In the genomic region with DNA sequence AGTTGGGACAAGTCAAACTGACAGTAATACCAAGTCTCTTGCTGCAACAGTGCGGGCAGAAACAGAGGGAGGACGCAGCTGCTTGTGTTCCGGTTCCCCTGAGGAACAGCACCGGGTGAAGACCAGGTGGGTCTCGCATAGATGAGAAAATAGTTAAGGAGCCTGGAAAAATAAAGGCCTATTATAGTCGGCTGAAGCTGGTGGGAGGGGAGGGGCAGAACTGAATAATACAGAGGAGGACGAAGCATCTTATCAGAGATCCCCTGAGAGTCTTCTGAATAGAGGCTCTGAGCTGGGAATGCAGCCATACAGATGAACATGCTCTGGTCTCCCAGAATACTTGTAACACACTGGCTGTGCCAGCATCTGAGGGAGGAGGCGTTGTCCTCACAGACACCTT, we compare ENCODE assay signal across 12 mouse cellular contexts. TPM values are rescaled to one million over a fixed set of nuclear protein-coding genes. Genes with fewer than 3 reads are reported as not detected.
DNase-seq lines count a peak whose midpoint lies in the region; ATAC-seq lines count a peak whose summit lies in the region.
"Had no signal": no experiment of that assay in that cellular context is flagged by ENCODE, and none has a peak within 500 bp of the region (broad histone marks: within the 10 kb centered on the region; RNA-seq: fewer than 3 reads in every experiment).

No protein-coding gene starts in this region.

- 47% methylated on average over 8 of the region's 8 CpGs for WGBS in hindbrain, embryonic 11.5 days
- 62% methylated on average over 8 of the region's 8 CpGs for WGBS in hindbrain, embryonic 10.5 days
- 38% methylated on average over 8 of the region's 8 CpGs for WGBS in heart, embryonic 16.5 days
- 20% methylated on average over 8 of the region's 8 CpGs for WGBS in midbrain, embryonic 15.5 days

- H3K9me3 ChIP-seq in hindbrain, embryonic 11.5 days (ENCODE audit: control insufficient read depth, low read length), result no peaks in the 10 kb centered on the region
- no peaks in the 10 kb centered on the region for H3K9me3 ChIP-seq in hindbrain, embryonic 10.5 days
- H3K9me3 ChIP-seq in heart, embryonic 16.5 days (replicated peaks; ENCODE audit: control insufficient read depth, low read length), result no peaks in the 10 kb centered on the region
- H3K9me3 ChIP-seq in midbrain, embryonic 15.5 days, result no peaks in the 10 kb centered on the region
- H3K9me3 ChIP-seq: limb, embryonic 10.5 days had no signal

- no peak overlapping the region for H3K27ac ChIP-seq in hindbrain, embryonic 11.5 days (ENCODE audit: low read depth, low read length)
- no peak overlapping the region for H3K27ac ChIP-seq in hindbrain, embryonic 10.5 days
- H3K27ac ChIP-seq in heart, embryonic 16.5 days (ENCODE audit: low read length), result peak overlapping the region; percentile 44
- 0 out of 2 replicates have a peak overlapping the region, but pooled peaks have one; percentile 34 for H3K27ac ChIP-seq in midbrain, embryonic 15.5 days
- H3K27ac ChIP-seq: limb, embryonic 10.5 days had no signal

- no peak overlapping the region for H3K4me3 ChIP-seq in hindbrain, embryonic 11.5 days (ENCODE audit: low read depth, low read length)
- H3K4me3 ChIP-seq in hindbrain, embryonic 10.5 days, result no peak overlapping the region
- no peak overlapping the region for H3K4me3 ChIP-seq in heart, embryonic 16.5 days (ENCODE audit: low read length)
- no peak overlapping the region for H3K4me3 ChIP-seq in midbrain, embryonic 15.5 days
- H3K4me3 ChIP-seq: limb, embryonic 10.5 days; myocyte had no signal

- no peak overlapping the region for H3K9ac ChIP-seq in hindbrain, embryonic 11.5 days (ENCODE audit: low read depth, low read length)
- H3K9ac ChIP-seq in heart, embryonic 16.5 days (ENCODE audit: low read length), result no peak overlapping the region
- no peak overlapping the region for H3K9ac ChIP-seq in midbrain, embryonic 15.5 days

- no peak overlapping the region for H3K4me2 ChIP-seq in hindbrain, embryonic 11.5 days (replicated peaks; ENCODE audit: low read depth, low read length)
- no peak overlapping the region for H3K4me2 ChIP-seq in heart, embryonic 16.5 days (ENCODE audit: low read depth, low read length)
- H3K4me2 ChIP-seq in midbrain, embryonic 15.5 days, result no peak overlapping the region

- peak; percentile 68 for ATAC-seq in hindbrain, embryonic 11.5 days (ENCODE audit: low FRiP score)
- ATAC-seq in heart, embryonic 16.5 days (replicated peaks; ENCODE audit: extremely low read depth, insufficient read depth, low FRiP score), result peak; percentile 51
- peak; percentile 50; the same call in 1 of the 2 replicates for ATAC-seq in midbrain, embryonic 15.5 days (replicated peaks)

- no peaks in the 10 kb centered on the region for H3K4me1 ChIP-seq in hindbrain, embryonic 11.5 days (replicated peaks; ENCODE audit: control insufficient read depth, insufficient read depth, low read length)
- peaks cover 18% of the 10 kb centered on the region for H3K4me1 ChIP-seq in hindbrain, embryonic 10.5 days (replicated peaks)
- peaks cover 32% of the 10 kb centered on the region for H3K4me1 ChIP-seq in heart, embryonic 16.5 days (ENCODE audit: control insufficient read depth, insufficient read depth, low read length)
- peaks cover 28% of the 10 kb centered on the region for H3K4me1 ChIP-seq in midbrain, embryonic 15.5 days
- H3K4me1 ChIP-seq: limb, embryonic 10.5 days had no signal

- no peaks in the 10 kb centered on the region for H3K36me3 ChIP-seq in hindbrain, embryonic 11.5 days (ENCODE audit: control insufficient read depth, insufficient read depth, low read length)
- H3K36me3 ChIP-seq in hindbrain, embryonic 10.5 days, result no peaks in the 10 kb centered on the region
- no peaks in the 10 kb centered on the region for H3K36me3 ChIP-seq in heart, embryonic 16.5 days (ENCODE audit: control insufficient read depth, insufficient read depth)
- H3K36me3 ChIP-seq in midbrain, embryonic 15.5 days (replicated peaks), result no peaks in the 10 kb centered on the region
- H3K36me3 ChIP-seq: limb, embryonic 10.5 days had no signal

- no peak for DNase-seq in hindbrain, embryonic 11.5 days (ENCODE audit: low spot score)
- no peak for DNase-seq in hindbrain, embryonic 10.5 days (ENCODE audit: low spot score)
- DNase-seq in heart, adult 9 months (ENCODE audit: low spot score in 2 of 2), result peak; percentile 52 to 53
- DNase-seq in kidney, postnatal 10 days, result no peak
- no peak for DNase-seq in cerebellum, postnatal 25 days
- DNase-seq: adrenal gland, adult 8-10 months; cerebellum, postnatal 36 days; lung, postnatal 36 days had no signal

- no peaks in the 10 kb centered on the region for H3K27me3 ChIP-seq in hindbrain, embryonic 11.5 days (ENCODE audit: control insufficient read depth, insufficient read depth, low read length)
- H3K27me3 ChIP-seq in hindbrain, embryonic 10.5 days (ENCODE audit: insufficient read depth, poor library complexity, severe bottlenecking), result no peaks in the 10 kb centered on the region
- H3K27me3 ChIP-seq in heart, embryonic 16.5 days (ENCODE audit: control insufficient read depth, insufficient read depth, low read length), result no peaks in the 10 kb centered on the region
- no peaks in the 10 kb centered on the region for H3K27me3 ChIP-seq in midbrain, embryonic 15.5 days (replicated peaks)

RNA-seq across cellular contexts. Expression of a gene that starts 21.1 kb away (rescaled TPM):
- polyA plus RNA-seq in hindbrain, embryonic 11.5 days (2014; fragmentation: Nextera tagmentation; extraction: Ambion mirVana), result 40.8 and 42.4 TPM in 2 replicates
- 39.1 and 44.6 TPM in 2 replicates for polyA plus RNA-seq in hindbrain, embryonic 10.5 days (2016; fragmentation: Nextera tagmentation; extraction: Ambion mirVana)
- polyA plus RNA-seq in heart, embryonic 16.5 days (2015; fragmentation: Nextera tagmentation; extraction: Ambion mirVana), result 19.9 and 21.5 TPM in 2 replicates
- 32.9 and 33.7 TPM in 2 replicates for polyA plus RNA-seq in midbrain, embryonic 15.5 days (2015; fragmentation: Nextera tagmentation; extraction: Ambion mirVana)

RNA-seq across cellular contexts. Expression of a gene that starts 21.4 kb away (rescaled TPM):
- 25.1 and 26.1 TPM in 2 replicates for polyA plus RNA-seq in hindbrain, embryonic 11.5 days (2014; fragmentation: Nextera tagmentation; extraction: Ambion mirVana)
- polyA plus RNA-seq in hindbrain, embryonic 10.5 days (2016; fragmentation: Nextera tagmentation; extraction: Ambion mirVana), result 21.0 and 22.3 TPM in 2 replicates
- 10.1 and 15.1 TPM in 2 replicates for polyA plus RNA-seq in heart, embryonic 16.5 days (2015; fragmentation: Nextera tagmentation; extraction: Ambion mirVana)
- 11.4 and 11.9 TPM in 2 replicates for polyA plus RNA-seq in midbrain, embryonic 15.5 days (2015; fragmentation: Nextera tagmentation; extraction: Ambion mirVana)

Comparison
In these comparisons a context has a peak if more than half of its experiments do, and no peak if none do; other contexts are left out.
1. DNase-seq: peak in heart, adult 9 months (2 of 2); none in hindbrain, embryonic 11.5 days (single experiment), hindbrain, embryonic 10.5 days (single experiment), kidney, postnatal 10 days (single experiment) and cerebellum, postnatal 25 days (0 of 2).
2. H3K27ac ChIP-seq: peak in heart, embryonic 16.5 days (single experiment) and midbrain, embryonic 15.5 days (single experiment); none in hindbrain, embryonic 11.5 days (single experiment) and hindbrain, embryonic 10.5 days (single experiment).
3. Peak in every context shown above with its lines, with median percentiles within 50 percentile points of each other: ATAC-seq.